Mouse (Mus musculus) MN1 (cell line): ENCODE data around the gene Jhy.

ENCODE experiments used
- DNase-seq: peaks from one replicate; pipeline ENCODE4 v3.0.0-alpha.2; 2016; ENCODE audit warnings: low spot score

The Jhy gene

GRCm38 (mm10) chr9:40963586-40964417, at the start of gene Jhy:
Jhy (minus strand) TSS chr9:40964118.
- no peak for DNase-seq

- DNase-seq: no peak
Measured at GRCm38 (mm10) chr9:41012456-41012855, 48.5 kb upstream of the Jhy start.

- no peak for DNase-seq
Measured at GRCm38 (mm10) chr9:41011512-41012436, 47.9 kb upstream of the Jhy start.

GRCm38 (mm10) chr9:41007785-41008184, 43.9 kb upstream of the Jhy start:
- no peak for DNase-seq

GRCm38 (mm10) chr9:41004415-41004814, 40.5 kb upstream of the Jhy start, which contains the start of gene Crtam:
Crtam (minus strand) TSS chr9:41004628.
- DNase-seq: no peak

- DNase-seq: no peak
Measured at GRCm38 (mm10) chr9:40997116-40997779, 33.3 kb upstream of the Jhy start.

- no peak for DNase-seq
Measured at GRCm38 (mm10) chr9:40994075-40994474, 30.2 kb upstream of the Jhy start.

- no peak for DNase-seq
Measured at GRCm38 (mm10) chr9:40991511-40991910, 27.6 kb upstream of the Jhy start.

GRCm38 (mm10) chr9:40989940-40990588, 26.1 kb upstream of the Jhy start:
- DNase-seq: peak; percentile 63

- DNase-seq: no peak
Measured at GRCm38 (mm10) chr9:40984313-40984712, 20.4 kb upstream of the Jhy start.

GRCm38 (mm10) chr9:40983758-40984157, 19.8 kb upstream of the Jhy start:
- no peak for DNase-seq

GRCm38 (mm10) chr9:40982480-40982879, 18.6 kb upstream of the Jhy start:
- peak; percentile 8 for DNase-seq

GRCm38 (mm10) chr9:40974042-40974801, 10.3 kb upstream of the Jhy start:
- no peak for DNase-seq

GRCm38 (mm10) chr9:40964418-40964714, 448 bp upstream of the Jhy start:
- DNase-seq: no peak

GRCm38 (mm10) chr9:40961401-40961800, 2.5 kb downstream of the Jhy start:
- no peak for DNase-seq

GRCm38 (mm10) chr9:40949039-40949615, 14.8 kb downstream of the Jhy start:
- no peak for DNase-seq

GRCm38 (mm10) chr9:40948473-40948872, 15.4 kb downstream of the Jhy start:
- DNase-seq: no peak

GRCm38 (mm10) chr9:40947131-40947530, 16.8 kb downstream of the Jhy start:
- no peak for DNase-seq

GRCm38 (mm10) chr9:40937425-40937824, 26.5 kb downstream of the Jhy start:
- DNase-seq: no peak

- DNase-seq: no peak
Measured at GRCm38 (mm10) chr9:40933323-40933722, 30.6 kb downstream of the Jhy start.
